Mouse (Mus musculus): Measurements from ENCODE around the gene Fsd1l. TPM values are rescaled to one million over a fixed set of nuclear protein-coding genes. Genes with fewer than 3 reads are reported as not detected.

The Fsd1l gene
- 10 to 100 TPM in 1 of 2 experiments, 1 to 10 TPM in 1; 9.9 to 10.9 TPM for total RNA-seq (2021)
- long read RNA-seq, experiment 1, partial matches to known transcripts = 0 of 1 reads
- long read RNA-seq, experiment 1, other reads (novel, unspliced or antisense) = 1 of 1 reads
- long read RNA-seq, experiment 2 = 0 reads

DNA sequence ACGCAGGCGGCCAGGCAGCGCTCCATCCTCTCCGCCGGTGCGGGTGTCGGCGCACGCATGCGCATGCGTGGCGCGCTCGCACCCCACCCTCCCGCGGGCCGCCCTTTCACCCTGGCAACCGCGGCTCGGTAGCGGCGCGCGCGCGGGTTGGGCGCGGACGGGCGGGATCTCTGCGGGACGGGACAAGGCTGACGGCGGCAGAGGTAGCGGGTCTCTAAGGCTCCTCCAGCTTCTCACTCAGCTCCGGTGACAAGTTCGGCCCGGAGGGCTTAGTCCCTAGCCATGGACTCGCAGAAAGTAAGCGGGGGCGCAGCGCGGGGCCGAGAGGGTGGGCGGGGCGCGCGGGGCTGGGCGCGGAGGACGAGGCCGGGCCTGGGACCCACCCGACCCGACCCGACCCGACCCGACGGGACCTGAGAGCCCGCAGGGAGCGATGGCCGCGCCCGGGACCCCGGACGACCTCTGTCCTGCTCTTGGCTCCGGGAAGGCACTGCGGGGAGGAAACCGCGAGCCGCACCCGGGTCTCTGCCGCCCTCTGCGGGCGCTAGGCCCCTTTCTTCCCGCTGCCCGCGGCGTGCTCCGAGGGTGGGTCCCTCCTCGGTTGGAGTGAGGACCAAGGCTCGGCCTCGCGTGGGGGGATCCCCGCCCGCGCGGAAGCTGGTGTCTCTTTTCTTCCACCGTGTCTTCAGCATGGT lies at the start of gene Fsd1l:
TSS of gene Fsd1l (plus strand) at position 156 of the 695 bp plus-strand sequence.
- DNase-seq (ENCODE audit: low spot score) = peak; percentile 70

DNA sequence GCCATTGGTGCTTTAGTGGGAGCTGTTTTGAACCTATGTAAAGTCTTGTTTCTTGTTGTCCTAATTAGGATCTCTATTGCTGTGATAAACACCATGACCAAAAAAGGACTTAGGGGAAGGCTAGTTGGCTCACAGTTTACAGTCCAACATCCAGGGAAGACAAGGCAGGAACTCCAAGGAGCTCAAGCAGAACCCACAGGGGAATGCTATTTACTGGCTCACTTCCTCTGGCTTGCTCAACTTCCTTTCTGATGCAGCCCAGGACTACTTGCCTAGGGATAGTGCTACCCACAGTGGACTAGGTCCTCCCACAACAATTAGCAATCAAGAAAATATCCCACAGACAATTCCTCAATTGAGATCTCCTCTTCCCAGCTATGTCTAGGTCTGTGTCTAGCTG lies 43.6 kb upstream of the Fsd1l start:
- no peak for DNase-seq (ENCODE audit: low spot score)

DNA sequence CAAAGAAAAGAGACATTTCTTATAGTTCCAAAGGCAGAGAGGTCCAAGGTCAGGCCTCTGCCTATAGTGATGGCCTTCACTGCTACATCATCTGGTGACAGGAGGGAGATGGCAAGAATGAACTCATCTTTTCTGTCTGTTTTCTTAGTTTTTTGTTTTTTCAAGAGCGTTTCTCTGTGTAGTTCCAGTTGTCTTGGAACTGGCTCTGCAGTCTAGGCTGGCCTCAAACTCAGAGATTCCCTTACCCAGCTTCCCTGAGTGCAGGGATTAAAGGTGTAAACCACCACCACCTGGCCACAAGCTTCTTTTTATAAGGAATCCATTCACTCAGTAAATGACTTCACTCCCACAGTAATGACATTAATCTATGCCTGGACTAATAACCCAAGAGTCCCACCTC lies 42.3 kb upstream of the Fsd1l start:
- no peak for DNase-seq (ENCODE audit: low spot score)

DNA sequence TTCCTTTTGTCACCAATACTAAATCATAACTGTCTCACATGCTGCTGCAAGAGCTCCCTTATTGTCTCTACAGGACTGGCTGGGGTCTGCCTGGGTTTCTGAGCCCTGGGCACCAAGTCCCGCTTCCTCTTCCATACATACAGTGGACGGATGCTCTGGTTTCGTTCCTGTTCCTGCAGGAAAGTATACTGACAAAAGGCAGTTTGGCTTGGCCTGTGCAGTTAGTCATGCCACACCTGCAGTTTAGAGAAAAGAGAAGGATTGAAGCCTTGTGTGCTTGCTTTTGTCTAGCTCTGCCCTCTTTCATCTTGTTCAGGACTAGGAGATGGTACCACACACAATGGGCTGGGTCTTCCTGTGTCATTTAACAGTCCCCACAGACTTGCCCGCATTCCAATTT lies 41.8 kb upstream of the Fsd1l start:
- DNase-seq (ENCODE audit: low spot score) = no peak

DNA sequence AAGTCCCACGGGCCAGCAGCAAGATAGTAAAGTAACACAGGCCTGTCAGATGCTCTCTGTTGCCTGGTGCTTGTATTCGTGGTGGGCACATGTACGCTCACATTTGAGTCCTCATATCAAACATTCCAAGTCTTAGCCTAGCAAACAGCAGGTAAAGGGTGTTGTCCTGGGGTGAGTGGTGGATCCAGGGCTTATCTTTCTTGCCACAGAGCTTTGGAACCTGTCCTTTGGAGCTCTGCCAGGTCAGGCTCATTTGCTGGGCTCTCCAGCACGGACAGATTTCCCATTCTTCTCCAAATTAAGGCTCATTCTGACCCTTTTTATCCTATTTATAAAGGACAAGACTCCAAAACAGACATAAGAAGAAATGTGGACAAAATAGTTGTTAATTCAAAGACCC lies 41.1 kb upstream of the Fsd1l start:
- DNase-seq (ENCODE audit: low spot score) = no peak

DNA sequence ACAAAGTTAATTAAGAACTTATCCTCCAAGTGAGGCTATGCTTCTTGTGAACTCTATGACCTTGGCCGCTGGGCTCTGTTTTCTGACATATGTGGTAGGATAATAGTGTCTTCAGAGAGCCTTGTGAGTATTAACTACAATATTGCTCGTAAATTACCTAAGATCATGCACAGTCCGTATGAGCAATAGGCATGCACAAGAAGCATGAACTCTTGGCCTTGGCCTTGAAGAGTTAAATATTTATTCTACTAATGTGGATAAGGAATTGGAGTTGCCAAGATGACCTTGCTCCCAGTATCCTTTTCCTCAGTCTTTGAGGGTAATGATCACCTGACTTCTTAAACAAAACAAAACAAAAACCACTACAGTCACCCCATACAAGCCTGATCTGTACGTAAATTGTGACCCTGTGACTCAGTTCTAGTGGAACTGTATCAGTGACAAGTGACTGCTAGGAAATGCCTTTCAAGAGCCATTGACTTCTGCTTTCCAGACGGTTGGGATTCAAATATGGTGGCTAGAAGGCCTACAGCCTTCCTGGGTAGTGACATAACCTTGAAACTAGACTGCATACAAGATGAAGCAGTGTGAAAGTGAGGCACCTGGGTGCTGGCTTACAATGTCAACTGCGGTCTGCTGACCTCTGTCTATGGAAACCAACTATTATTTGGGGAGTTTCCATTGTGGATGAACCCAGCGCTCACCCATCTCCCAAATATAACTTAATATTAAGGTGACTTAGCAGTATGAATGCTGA lies 40.4 kb upstream of the Fsd1l start:
- no peak for DNase-seq (ENCODE audit: low spot score)

DNA sequence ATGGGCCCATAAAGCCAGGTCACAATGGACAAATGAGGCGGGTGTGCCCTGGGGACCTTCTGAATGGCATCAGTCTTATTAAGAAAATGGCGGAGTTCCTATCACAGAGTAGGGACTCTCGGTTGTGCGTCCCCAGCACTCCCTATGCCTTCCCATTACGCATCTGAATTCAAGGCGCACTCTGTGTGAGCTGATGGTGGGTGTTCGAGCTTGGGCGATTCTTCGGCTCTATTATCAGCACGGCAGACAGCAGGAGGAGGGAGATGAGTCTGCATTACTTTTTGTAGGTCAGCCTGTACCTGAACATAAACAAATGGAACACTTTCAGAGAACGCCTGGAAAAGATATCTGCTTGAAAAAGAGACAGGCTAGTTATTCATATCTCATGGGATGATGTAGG lies 39.7 kb upstream of the Fsd1l start:
- no peak for DNase-seq (ENCODE audit: low spot score)

DNA sequence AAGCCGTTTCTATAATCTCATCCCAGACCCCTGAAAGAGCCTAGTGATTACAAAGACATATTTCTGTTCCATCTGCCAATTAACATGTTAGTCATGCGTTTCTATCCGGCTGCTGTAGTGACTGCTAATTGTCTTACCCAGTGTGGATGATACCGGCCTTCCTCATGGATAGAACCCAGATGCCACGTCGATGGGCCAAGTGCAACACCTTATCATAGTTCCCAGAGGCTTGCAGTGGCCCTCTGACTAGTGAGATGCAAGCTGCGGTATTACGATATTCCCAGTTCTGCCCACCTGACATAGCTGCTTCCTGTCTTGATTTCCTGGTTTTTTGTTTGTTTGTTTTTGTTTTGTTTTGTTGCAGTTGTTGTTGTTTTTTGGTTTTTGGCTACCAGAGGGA lies 39.3 kb upstream of the Fsd1l start:
- DNase-seq (ENCODE audit: low spot score) = no peak

DNA sequence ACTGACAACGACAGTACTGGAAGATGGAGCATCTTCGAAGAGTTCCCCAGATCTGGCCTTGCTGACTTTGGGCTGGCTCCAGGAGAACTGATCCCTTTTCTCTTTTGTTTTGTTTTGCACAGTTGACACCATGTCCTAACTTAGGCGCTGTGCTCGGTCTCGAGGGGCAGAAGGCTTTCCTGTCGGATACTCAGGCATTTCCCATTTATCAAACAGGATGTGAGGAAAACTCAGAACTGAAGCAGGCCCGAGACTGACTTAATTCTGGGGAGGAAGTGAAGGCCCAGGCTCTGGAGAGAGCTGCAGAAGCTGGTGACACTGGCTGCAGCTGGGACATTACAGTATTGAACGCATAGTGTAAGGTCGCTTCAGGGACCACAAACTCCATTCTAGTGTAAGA lies 38.9 kb upstream of the Fsd1l start:
- peak; percentile 35 for DNase-seq (ENCODE audit: low spot score)

DNA sequence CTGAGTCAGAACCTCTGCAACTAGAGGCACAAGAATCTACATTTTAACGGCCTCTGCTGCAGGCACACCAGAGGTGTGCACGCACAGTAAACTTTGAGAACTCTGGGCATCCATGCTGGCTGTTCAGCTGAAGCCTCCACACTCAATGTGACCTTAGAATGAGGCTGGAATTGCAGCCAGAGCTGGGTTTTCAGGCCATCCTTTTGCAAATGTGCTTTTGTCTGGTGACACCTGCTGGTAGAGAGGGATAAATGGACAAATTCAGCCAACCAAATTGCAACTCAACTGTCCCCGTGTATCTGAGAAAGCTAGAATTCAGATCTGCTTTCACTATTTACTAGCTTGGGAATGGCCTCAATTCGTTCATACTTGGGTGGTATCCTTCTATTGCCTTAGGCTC lies 37.1 kb upstream of the Fsd1l start:
- peak; percentile 65 for DNase-seq (ENCODE audit: low spot score)

DNA sequence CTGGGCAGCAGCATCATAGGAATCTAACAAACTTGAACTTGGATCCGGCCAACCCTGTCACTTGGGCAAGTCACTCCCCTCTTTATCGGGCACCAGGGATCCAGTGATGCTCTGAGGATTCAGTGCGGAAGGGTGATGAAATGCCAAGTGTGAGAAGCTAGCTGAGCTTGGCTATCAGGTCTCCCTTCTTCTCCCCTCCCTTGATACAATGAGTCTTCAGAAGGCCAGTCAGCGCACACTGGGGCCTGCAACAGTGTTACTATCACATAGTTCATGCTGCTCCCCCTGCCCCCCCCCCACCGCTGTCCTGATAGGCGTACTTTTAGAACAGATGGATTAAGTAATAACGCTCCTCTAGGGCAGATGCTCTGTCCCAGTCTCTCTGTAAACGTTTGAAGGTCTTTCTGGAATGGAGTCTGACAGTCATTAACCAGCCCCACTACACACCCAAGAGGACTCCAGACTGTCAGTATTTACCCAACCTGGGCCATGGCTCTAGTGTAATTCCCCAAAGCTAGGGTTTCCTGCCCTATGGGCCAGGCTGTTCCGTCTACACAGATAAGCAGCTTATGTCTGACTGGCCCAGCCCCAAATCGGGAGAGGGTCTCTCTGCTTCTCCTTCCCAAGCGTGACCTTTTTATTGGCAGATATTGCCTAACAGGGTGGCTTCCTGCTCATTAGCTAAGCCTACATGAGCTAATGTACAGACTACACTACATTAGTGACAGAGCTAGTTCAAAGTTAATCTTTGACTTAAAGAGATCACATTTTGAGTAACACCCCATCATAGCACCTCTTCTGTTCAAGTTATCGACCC lies 35.8 kb upstream of the Fsd1l start:
- DNase-seq (ENCODE audit: low spot score) = no peak

DNA sequence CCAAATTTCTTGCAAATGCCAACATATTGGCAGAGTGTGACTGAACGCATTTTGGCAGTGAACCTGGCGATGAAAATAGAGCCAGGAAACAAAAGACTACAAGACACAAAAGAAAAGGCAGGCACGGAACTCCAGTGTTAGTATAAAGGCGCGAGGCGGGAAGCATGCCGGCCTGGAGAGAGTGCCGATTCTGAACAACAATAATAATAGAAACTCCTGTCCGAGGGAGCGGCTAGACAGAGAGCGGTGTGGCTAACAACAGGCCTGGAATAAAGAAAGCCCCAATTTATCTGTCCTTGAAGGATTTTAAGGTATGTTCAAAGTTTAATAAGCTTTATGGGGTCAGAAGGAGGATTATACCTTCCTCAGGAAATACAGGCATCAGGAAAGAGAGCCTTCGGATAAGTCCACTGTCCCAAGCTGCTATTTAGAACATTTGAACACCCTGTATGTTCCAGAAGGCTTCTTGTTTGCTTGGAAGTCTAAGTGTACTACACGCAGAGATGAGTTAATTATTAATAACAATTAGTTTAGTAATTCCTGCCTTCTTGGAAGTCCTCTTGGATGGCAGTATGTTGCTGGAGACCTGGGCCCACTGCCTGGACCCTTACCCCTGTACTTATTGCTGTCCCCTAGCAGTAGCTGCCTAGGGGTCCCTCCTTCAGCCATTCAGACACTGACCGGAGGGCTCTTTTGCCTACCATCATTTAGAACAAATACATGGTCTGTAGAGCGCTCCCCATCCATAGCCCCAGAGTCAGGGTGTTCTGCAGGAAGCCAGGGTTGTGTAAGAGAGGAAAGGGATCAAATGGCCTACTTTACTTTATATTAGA lies 35.0 kb upstream of the Fsd1l start:
- DNase-seq (ENCODE audit: low spot score) = no peak

DNA sequence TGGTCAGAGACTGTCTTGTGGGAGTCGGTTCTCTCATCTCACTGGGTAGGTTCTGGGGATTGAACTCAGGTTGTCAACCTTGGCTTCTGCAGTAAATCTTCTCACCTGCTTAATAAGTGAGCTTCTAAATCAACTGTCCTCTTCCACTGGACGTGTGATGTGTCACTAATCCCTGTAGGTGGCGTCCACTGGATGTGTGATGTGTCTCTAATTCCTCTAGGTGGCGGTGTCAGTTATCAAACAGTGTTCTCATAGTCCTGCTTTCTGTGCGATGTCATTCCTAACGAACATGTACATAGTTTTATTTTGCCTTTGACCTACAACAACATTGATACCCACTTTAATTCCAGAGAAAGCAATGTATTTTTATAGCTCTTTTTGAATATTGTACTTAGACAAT lies 30.8 kb upstream of the Fsd1l start:
- peak; percentile 33 for DNase-seq (ENCODE audit: low spot score)

DNA sequence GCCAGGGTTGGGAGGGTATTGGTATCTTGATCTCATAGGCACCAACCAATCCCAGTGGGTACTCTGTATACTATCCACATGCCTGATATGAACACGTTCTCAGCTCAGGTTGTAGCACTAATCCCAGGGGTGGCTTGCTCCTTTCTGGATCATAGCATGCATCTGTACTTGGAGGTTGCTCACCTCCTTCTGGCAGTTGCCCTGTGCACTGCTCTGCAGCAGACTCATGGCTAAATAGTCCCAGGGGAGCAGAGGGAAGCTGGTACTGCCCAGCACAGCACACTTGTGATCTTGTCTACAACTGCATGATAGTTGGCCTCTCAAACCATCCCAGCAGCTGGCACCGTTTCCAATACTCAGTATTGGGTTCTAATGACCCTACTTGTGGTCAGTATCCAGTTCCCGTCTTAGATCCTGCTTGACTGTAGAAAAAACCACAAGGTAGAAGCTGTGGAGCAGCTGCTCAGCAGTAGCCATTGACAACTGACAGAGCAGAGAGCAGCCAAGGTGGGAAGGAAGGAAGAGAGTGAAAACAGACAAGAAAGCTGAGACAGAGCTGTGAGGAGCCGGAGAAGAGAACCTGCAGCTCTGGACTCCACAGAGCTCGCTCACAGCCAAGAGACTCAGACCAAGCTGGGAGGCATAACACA lies 16.6 kb upstream of the Fsd1l start:
- no peak for DNase-seq (ENCODE audit: low spot score)

DNA sequence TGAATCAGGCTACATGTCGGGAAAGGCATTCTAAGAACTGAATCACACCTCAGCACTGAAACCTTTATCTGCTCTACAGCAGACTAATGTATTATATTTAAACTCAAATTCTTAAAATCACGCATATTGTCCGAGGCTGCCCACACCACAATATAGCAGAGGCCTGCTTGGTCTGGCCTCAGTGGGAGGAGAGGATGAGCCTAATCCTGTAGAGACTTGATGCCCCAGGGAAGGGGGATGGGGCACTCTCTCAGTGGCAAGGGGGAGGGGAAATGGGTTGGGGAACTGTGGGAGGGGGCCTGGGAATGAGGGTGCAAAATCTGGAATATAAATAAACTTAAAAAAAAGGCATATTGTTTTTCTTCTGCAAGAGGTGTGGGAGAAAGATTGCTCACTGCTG lies 13.3 kb upstream of the Fsd1l start:
- DNase-seq (ENCODE audit: low spot score) = no peak

DNA sequence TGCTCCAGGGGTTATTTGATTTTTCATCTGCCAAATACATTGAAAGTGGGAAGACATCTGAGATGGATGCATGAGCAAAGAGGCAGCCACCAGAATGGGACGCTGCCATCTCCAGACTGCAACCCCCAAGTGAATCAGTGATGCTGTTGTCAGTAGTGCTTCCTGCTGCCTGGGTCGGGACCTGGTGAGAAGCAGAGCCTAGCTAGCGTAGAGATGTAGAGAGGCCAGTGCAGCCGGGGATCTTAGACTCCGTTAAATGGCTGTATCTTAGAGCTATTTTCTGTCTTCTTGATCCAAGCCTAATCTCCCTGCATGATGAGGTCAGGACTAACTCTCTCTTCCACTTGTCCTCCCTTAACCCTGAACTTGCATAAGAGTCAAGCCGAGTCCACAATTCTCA lies 11.2 kb upstream of the Fsd1l start:
- no peak for DNase-seq (ENCODE audit: low spot score)

DNA sequence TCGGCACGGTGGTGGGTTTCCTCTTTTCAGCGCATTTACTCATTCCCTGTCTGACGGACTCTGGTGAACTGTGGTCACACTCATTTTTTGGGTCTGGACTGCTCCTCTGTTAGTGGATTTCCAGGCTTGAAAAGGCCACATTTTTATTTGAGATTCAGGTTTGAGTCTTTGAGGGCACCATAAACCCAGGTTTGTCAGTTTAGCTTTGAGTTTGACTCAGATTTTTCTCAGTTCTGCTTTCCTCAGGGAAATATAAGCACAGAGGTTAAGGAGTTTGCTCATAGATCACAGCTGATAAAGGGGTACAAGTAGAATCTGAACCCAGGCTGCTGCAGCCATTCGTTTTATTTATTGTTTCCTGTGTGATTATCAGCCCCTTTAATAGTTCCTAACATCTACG lies 10.2 kb upstream of the Fsd1l start:
- no peak for DNase-seq (ENCODE audit: low spot score)

DNA sequence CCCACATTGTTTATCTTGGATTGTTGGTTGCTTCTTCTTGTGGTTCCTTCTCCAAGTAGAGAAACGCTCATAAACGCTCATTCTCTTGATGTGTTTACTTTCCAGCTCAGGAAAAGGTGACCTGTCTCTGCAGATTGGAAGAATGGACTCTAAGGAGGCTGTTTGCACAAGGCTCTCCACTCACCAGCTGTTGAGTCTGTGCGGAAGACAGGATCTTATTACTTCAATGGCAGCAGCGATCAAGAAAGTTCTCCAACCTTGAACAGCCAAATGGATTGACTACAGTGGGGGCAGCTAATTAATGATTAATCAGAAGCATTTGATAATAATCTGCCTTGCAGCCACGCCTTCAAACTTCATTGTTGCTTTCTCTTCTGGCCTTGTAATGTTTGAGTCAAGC lies 9.8 kb upstream of the Fsd1l start:
- no peak for DNase-seq (ENCODE audit: low spot score)

DNA sequence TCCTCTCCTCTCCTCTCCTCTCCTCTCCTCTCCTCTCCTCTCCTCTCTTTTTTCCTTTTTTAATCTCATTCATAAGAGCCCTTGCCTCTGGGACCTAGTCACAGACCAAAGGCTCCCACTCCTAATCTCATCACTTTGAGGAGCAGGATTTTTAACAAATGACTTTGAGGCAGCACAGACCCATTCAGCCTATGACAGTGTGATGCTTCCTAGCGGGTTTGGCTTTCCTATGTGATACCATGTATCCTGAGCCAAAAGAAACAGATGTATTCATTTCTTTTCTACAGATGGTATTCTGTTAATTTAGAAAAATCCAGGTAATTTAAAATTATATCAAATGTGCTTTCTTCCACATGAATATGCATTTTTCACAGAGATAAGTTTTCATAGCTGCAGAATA lies 7.6 kb upstream of the Fsd1l start:
- DNase-seq (ENCODE audit: low spot score) = no peak

DNA sequence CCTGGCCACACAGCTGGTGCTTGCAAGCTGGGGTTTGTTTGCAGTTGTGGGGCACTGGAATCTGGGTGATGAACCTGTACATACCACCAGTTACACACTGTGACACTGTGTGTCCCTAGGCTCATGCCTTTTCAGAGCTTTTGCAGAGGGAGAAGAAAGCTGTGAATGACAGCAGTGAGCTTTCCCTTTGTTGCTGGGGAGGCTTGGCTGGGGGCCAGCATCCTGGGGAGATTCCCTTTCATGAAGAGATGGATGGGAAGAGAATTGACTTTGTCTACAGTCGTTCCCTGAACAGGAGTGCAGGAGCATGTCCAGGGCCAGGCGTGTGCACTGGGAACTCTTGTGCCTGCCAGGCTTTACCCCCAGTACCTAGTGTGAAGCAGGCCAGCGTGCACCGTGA lies 6.5 kb upstream of the Fsd1l start:
- no peak for DNase-seq (ENCODE audit: low spot score)

DNA sequence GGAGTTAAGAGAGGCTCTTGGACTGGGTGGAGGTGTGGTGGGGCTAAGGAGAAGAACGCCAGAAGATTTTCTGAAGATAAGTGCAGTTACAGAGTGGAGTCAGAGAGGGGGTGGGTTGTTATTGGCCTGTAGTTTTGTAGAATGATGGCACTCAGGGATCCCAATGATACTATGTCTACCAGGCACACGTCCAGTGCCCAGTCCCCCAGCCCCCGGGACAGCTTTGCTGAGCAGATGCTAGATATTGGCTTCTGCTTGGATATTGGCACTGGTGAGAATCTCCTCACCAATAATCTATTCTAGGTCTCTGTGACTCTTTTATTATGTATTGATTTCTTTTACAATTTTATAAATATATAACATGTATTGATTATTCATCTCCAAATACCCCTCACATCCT lies 6.0 kb upstream of the Fsd1l start:
- no peak for DNase-seq (ENCODE audit: low spot score)

Measured in gastrocnemius, adult 18-20 months (tissue).